Mouse (Mus musculus) forebrain, embryonic 16.5 days (tissue): ENCODE data around the gene Gm2a. TPM values are rescaled to one million over a fixed set of nuclear protein-coding genes. Genes with fewer than 3 reads are reported as not detected.

Source experiments
- ATAC-seq: fragments of 200-750 bp; cut with Nextera tagmentation; 2 replicates; pipeline ENCODE4 v1.8.0; 2017; ENCODE audit warnings: mild to moderate bottlenecking, moderate library complexity
- H3K27ac ChIP-seq: fragments of 300-500 bp; sonication (generic); 2 replicates; pipeline ENCODE4 v1.5.1; 2014; ENCODE audit warnings: low read length, control low read depth
- H3K27me3 ChIP-seq: fragments of 300-500 bp; sonication (generic); replicated peaks from 2 replicates; pipeline ENCODE4 v1.6.1; 2014; ENCODE audit warnings: low read length; ENCODE audit not compliant: control insufficient read depth, insufficient read depth
- H3K36me3 ChIP-seq: fragments of 300-500 bp; sonication (generic); 2 replicates; pipeline ENCODE4 v1.6.1; 2014; ENCODE audit not compliant: control insufficient read depth, insufficient read depth
- H3K4me1 ChIP-seq: fragments of 300-500 bp; sonication (generic); replicated peaks from 2 replicates; pipeline ENCODE4 v1.6.1; 2014; ENCODE audit warnings: low read length; ENCODE audit not compliant: control insufficient read depth, insufficient read depth
- H3K4me2 ChIP-seq: fragments of 300-500 bp; sonication (generic); 2 replicates; pipeline ENCODE4 v1.6.1; 2014; ENCODE audit warnings: mild to moderate bottlenecking, low read length, control low read depth
- H3K4me3 ChIP-seq: fragments of 300-500 bp; sonication (generic); replicated peaks from 2 replicates; pipeline ENCODE4 v1.5.1; 2014; ENCODE audit warnings: mild to moderate bottlenecking, low read length, control low read depth
- H3K9ac ChIP-seq: fragments of 300-500 bp; sonication (generic); replicated peaks from 2 replicates; pipeline ENCODE4 v1.6.1; 2014; ENCODE audit warnings: low read depth, low read length, control low read depth
- H3K9me3 ChIP-seq: fragments of 300-500 bp; sonication (generic); 2 replicates; pipeline ENCODE4 v1.6.1; 2016; ENCODE audit warnings: low read length; ENCODE audit not compliant: control insufficient read depth
- WGBS: fragments of 180-500 bp; shearing (Covaris S2); extraction: QIAGEN DNeasy Blood & Tissue Kit; methylation state at CpG from one replicate; pipeline ENCODE4 v1.1.7; 2014; 5-methylcytosine and 5-hydroxymethylcytosine counted together
- polyA plus RNA-seq: library from polyadenylated mRNA; unstranded; fragments of >200 nt; fragmentation: Nextera tagmentation; extraction: Ambion mirVana; gene quantifications from 2 replicates; pipeline ENCODE4 v1.2.1, GENCODE M21; 2015

Gm2a gene
- polyA plus RNA-seq, 1 experiment from 2014 or later, result 20.9 TPM

DNA sequence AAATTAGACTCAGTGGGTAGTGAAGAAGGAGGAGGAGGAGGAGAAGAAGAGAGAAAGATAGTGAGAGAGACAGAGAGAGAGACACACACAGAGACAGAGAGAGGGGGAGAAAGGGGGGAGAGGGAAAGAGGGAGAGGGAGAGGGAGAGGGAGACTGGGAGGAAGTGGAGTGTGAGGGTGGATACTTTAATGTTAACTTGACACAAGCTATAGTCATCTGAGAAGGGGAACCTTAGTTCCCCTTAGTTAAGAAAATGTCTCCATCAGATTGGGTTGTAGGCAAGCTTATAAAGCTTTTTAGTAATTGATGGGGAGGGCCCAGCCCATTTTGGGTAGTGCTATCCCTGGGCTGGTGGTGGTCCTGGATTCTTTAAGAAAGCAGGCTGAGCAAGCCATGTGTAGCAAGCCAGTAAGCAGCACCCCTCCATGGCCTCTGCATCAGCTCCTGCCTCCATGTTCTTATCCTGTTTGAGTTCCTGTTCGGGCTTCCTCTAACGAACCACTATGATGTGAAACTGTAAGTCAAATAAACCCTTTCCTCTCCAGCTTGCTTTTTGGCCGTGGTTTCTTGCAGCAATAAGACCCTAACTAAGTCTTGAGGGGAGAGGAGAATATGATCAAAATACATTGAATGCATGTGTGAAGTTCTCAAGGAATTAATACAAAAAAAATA, 56.6 kb downstream of the Gm2a start:
- H3K4me2 ChIP-seq, result no peak overlapping the region
- no peak overlapping the region for H3K4me3 ChIP-seq
- 59% methylated on average over 3 of the region's 3 CpGs for WGBS
- no peak overlapping the region for H3K9ac ChIP-seq
- H3K4me1 ChIP-seq, result no peaks in the 10 kb centered on the region
- no peak overlapping the region for H3K27ac ChIP-seq
- H3K36me3 ChIP-seq, result no peaks in the 10 kb centered on the region
- no peak for ATAC-seq
- no peaks in the 10 kb centered on the region for H3K9me3 ChIP-seq
- H3K27me3 ChIP-seq, result no peaks in the 10 kb centered on the region

GRCm38 (mm10) chr11:55155070-55155421, 57.1 kb downstream of the Gm2a start:
- Histone ChIP-seq H3K9me3 (no peaks in the 10 kb centered on the region), H3K4me3 (no peak overlapping the region), H3K36me3 (no peaks in the 10 kb centered on the region), H3K9ac (no peak overlapping the region), H3K4me2 (no peak overlapping the region), H3K27me3 (no peaks in the 10 kb centered on the region), H3K27ac (no peak overlapping the region), H3K4me1 (no peaks in the 10 kb centered on the region)
- 80% methylated on average over 6 of the region's 6 CpGs for WGBS
- no peak for ATAC-seq

- WGBS, result 55% methylated on average over 13 of the region's 13 CpGs
- no peak for ATAC-seq
- no peaks in the 10 kb centered on the region for H3K36me3 ChIP-seq
These were observed 61.0 kb downstream of the Gm2a start for GRCm38 (mm10) chr11:55158785-55159359.

More at GRCm38 (mm10) chr11:55158785-55159359, 61.0 kb downstream of the Gm2a start:
- Histone ChIP-seq H3K4me3 (no peak overlapping the region), H3K4me2 (no peak overlapping the region), H3K4me1 (no peaks in the 10 kb centered on the region), H3K27me3 (no peaks in the 10 kb centered on the region), H3K9ac (no peak overlapping the region), H3K27ac (no peak overlapping the region), H3K9me3 (no peaks in the 10 kb centered on the region)

Other genes starting within 250 kb of the Gm2a start
- gene Lyrm7, start 237.2 kb upstream of the Gm2a start, polyA plus RNA-seq, result 14.2 and 17.6 TPM in 2 replicates
- gene Hint1, start 231.7 kb upstream of the Gm2a start, polyA plus RNA-seq, result 685 and 697 TPM in 2 replicates
- gene Gpx3, start 195.7 kb upstream of the Gm2a start, polyA plus RNA-seq, result 17.4 and 18.0 TPM in 2 replicates
- 12.7 and 13.2 TPM in 2 replicates for gene Tnip1, start 135.2 kb upstream of the Gm2a start, polyA plus RNA-seq
- gene Anxa6, start 64.7 kb upstream of the Gm2a start, polyA plus RNA-seq, result 40.9 and 53.0 TPM in 2 replicates
- gene Ccdc69, start 20.0 kb upstream of the Gm2a start, polyA plus RNA-seq, result 0.29 TPM in 1 of 2 replicates, not detected in the other
- not detected in 2 replicates for gene Slc36a3, start 53.6 kb downstream of the Gm2a start, polyA plus RNA-seq
- gene Slc36a2, start 87.0 kb downstream of the Gm2a start, polyA plus RNA-seq, result 0.16 and 0.46 TPM in 2 replicates
- 2.2 and 3.3 TPM in 2 replicates for gene Slc36a1, start 106.2 kb downstream of the Gm2a start, polyA plus RNA-seq
- gene Fat2, start 238.4 kb downstream of the Gm2a start, polyA plus RNA-seq, result 0.04 TPM in 2 replicates